Mouse (Mus musculus) left cerebral cortex, adult 9 months (tissue): Measurements from ENCODE around the gene Vdac1.
A peak's percentile ranks its signal among the peaks of the same experiment; 100 is the strongest.
"Not testable (repeated sequence)": the region's sequence is repeated elsewhere in the genome, so short reads cannot be mapped to it uniquely, and the experiment has no call there.

Experiments
- DNase-seq, 2 experiments: peaks; one replicate each; pipeline ENCODE4 v3.0.0; 2022; ENCODE audit warnings: low spot score in 2 of 2

Vdac1 gene

DNA sequence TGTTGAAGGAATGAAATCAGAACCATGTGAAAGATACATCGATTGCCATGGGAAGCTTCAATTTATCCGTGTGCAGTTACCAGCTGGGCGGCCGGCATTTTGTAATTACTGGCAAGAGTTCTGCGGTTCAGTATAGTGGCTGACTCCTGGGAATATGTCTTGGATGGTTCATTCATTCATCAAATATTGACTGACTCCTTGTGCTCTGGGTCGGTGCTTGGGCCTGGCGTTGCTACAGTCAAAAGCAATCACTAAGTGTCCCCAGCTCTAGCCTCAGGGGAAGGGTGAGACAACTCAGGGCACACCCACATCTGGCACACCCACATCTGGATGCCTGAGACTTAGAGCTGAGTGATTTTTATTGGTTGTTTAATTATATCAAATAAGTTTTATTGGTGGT lies 13.2 kb downstream of the Vdac1 start:
- no peak for DNase-seq

DNA sequence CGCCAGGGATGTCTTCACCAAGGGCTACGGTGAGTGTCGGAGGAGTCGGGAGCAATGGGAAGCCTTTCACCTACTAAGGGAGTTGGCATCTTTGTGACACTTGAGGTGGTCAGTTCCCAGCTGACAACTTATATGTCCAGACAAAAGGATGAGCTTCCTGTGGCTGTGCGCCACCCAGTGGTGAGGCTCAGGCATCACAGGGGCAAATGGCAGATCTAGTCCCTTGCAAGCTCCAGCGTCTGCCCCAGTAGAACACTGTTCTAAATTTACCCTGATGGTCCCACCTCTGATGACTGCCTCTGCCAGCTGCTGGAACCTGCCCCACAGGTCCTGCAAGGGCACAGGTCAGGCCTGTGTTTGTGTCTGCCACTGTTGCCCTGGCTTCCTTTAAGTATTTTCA lies 13.7 kb downstream of the Vdac1 start:
- no peak for DNase-seq

DNA sequence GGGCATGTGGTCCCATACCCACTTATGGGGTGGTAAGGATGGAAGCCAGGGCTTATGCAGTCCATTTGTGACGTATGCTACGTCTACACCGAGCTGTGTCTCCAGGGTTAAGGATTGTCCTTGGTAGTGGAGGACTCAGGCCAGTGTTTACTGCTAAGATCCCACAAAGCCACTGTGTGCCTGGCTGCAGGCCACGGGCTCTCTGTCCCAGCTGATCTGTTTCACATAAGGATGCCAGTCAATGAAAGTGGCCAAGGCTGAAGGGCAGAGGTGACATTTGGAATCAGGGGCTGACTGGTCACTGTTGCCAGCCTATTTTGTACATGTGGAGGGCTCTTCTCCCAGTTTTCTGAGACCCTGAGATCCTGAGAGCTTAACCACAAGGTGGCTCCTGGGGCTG lies 16.9 kb downstream of the Vdac1 start:
- DNase-seq, result no peak

DNA sequence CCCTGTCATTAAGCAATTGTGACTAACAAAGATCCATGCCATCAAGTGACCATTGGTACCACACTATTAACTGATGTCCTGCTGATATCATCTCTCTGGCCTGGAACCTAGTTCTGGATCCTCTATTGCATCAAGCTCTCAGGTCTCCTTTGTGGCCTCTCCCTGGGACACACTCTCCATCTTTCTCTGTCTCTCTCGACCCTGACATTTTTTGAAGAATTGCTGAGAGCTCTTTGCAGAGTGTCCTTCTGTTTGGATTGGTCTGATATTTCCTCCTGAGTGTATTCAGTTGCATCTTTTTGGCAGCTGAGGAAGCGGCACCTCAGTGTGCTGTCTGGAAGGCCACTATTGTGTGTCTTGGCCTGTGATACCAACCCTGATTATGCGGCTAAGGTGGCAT lies 18.6 kb downstream of the Vdac1 start:
- no peak for DNase-seq

DNA sequence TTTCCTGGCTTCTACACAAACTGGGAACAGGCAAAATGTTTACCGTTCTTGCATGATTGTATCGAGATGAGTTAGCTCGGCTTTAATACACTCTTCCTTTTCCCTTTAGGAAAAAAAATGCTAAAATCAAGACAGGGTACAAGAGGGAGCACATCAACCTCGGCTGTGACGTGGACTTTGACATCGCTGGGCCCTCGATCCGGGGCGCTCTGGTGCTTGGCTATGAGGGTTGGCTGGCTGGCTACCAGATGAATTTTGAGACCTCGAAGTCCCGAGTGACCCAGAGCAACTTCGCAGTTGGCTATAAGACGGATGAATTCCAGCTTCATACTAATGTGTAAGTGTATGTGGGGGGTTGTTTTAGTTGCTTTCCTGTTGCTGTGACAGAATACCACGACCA lies 23.1 kb downstream of the Vdac1 start:
- DNase-seq, result no peak

DNA sequence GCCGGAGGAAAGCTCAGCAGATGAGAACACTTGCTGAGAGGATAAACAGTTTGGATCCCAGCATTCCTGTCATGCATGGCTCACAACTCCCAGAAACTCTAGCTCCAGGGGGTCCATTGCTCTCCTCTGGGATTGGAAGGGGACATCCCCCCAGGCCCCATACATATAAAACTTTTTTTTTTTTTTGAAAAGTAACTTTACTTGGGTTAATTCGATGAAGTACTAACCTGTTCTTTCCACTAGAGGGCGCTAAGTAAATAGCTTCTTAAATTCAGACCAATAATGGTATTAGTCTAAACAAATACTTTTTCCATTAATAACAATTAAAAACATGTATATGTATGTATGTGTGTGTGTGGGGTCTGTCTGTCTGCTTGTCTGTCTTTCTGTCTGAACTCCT lies 24.0 kb downstream of the Vdac1 start:
- no peak for DNase-seq

DNA sequence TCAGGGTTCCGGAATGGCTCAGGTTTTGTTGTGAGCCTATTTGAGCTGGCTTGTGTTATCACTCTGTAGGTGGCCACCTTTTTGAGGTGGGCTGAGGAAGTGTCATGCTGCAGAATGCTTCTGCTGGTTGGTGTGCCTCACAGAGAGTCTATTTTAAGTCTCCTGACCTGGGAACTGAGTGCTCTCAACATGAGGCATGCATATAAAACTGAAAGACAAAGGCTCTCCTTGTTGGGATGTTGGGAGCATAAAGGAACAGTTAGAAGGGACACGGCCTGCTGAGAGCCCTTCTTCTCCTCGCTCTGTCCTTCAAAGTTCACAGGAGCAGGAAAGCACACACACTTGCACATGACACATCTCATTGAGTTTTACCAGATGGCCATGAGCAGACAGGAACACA lies 26.2 kb downstream of the Vdac1 start:
- DNase-seq, result no peak

DNA sequence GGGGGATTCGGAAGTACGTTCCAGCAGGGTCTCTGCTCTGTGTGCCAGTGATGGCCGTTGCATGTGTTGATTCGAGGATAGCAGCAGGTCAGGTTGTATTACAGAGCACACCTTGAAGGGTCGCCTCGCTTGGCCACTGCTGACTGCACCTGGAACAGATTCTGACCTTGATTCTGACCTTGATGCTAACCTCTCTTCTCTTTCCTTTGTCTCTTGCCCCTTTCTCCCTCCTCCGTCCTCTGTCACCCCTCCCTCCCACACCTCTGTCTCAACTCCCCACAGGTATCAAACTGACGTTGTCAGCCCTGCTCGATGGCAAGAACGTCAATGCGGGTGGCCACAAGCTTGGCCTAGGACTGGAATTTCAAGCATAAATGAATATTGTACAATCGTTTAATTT lies 27.5 kb downstream of the Vdac1 start:
- DNase-seq, result no peak

DNA sequence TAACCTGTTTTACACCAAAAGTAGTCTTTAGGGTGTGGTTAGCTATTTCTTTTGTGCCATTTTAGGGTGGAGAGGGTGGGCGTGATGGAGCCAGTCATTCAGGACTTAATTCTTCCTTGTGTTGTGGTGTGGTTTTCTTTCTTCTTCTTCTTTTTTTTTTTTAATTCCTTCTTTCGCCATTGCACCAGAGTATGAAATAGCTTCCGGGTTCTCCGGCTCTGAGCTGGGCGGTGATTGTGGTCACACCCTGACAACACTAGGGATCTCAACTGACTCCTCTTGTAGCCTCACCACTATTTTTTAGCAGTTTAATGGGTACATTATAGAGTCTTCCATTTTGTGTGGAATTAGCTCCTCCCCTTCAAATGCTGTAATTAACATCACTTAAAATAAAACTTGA lies 28.3 kb downstream of the Vdac1 start:
- not testable (repeated sequence) for DNase-seq

DNA sequence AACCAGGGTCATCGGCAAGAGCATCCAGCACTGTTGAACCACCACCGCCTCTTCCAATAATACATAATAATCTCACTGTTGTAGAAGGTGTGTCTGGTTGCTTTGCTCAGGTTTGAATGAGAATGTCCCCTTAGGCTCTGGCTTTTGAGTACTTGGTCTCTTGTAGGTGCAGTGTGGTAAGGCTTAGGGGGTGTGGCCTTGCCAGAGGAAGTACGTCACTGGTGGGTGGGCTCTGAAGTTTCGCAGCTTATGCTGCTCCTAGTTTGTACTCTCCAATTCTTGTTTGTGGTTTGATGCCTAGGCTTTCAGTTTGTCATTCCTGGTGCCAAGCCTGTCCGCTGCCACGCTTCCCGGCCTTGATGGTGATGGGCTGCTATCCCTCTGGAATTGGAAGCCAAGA lies 29.3 kb downstream of the Vdac1 start:
- DNase-seq, result no peak

DNA sequence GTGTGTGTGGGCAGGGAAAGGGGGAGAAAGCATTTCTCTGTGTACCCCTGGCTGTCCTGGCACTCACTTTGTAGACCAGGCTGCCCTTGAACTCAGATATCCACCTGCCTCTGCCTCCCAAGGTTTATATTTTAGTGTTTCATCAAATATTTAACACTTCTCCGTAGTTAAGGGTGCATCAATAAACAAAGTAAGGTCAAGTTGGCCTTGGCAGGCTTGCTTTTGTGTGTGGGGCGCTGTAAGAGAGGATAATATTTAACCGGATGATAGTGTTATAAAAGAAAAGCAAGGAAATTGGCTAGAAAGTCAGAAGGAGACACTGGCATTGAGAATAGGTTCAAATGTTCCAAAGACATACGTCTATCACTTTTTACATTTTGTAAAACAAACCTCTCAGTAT lies 33.8 kb downstream of the Vdac1 start:
- no peak for DNase-seq

DNA sequence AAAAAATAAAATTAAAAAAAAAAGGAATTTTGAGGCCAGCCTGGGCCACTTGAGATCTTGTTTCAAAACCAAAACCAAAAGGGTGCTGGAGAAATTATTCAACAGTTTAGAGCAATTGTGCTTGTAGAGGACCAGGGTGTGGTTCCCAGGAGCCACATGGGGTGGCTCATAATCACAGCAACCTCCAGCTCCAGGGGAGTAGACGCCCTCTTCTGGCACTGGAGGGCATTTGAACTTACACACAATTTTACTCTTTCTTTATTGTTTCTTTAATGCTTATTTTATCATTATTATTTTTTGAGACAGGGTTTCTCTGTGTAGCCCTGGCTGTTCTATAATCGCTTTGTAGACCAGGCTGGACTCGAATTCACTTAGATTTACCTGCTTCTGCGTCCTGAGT lies 34.7 kb downstream of the Vdac1 start:
- DNase-seq, result no peak

DNA sequence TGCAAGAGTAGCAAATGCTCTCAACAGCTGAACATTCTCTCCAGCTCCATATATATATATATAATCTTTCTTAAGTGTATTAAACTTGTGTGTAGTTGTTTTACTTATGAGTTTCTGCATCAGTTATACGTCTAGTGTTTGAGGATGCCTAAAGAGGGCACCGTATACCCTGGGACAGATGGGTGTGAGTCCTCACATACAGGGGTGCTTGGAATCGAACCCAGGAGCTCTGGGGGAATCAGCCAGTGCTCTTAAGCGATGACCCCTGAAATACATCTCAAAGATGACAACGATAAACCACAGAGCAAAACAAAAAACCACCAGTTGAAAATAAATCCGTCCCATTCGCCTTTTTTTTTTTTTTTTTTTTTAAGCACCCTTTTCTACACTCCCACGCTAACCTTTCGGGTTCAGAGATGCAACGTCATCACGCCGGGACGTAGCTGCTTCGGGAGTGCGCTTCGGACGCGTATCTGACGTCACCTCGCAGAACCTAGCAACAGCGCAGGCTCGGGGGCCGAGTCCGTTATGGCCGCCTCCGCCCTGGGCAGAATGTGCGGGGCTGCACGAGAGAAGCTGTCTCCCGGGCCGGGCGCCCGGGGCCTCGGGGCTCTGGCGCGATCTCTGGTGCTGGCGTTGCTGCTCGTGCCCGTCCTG lies 35.4 kb downstream of the Vdac1 start, which contains the start of gene 9530068E07Rik:
TSS of gene 9530068E07Rik (plus strand) at position 489 of the 657 bp plus-strand sequence.
- DNase-seq, result peak; percentile 80 to 92

DNA sequence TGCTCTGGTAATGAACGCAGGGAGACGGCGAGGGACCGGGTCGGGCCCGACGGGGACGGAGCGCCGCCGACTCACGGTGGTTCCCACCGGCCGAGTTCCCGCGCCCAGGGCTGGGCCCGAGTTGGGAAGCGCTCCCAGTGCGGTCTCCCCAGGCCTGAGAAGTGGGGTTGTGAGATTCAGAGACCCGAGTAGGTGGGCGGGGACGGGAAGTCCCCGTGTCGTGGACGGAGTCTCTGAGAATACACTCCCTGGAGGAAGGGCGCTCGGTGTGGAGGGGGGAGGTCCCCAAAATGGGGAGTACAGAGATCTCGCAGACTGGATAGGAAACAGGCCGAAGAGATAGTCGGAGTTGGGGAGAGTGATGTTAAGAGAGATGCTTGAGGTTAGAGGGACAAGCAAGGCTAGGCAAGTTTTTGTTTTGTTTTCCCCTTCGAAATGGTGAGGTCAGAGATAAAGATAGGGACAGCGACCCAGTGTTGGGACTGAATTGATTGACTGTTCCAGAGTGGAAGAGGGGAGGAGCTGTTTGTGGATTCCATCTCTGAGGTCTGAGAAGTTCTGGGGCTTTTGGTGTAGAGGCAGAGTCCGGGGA lies 36.0 kb downstream of the Vdac1 start:
- no peak for DNase-seq

DNA sequence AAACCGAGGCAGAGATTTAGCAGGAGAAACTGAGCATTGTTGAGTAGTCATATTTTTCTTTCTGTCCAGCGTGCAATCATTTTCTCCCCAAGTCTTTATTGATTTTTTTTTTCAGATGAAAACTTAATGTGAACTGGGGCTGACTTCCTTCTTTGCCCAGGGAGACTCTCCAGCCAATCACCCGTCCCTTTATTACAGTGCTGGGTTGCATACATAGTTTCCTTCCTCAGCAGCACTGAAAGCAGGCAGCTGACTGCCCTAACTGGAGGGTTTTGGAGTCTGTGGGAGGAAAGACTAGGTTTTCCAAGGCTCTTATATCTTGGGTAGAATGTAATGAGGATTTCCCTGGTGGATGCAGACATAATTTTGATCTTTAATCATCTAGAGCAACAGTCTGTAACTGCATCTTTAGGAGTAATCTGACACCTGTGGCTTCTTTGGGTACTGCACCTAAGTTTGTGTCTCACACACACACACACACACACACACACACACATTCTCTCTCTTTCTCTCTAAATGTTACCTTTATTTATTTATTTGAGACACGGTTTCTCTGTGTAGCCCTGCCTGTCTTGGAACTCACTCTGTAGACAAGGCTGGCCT lies 36.8 kb downstream of the Vdac1 start:
- DNase-seq, result no peak

DNA sequence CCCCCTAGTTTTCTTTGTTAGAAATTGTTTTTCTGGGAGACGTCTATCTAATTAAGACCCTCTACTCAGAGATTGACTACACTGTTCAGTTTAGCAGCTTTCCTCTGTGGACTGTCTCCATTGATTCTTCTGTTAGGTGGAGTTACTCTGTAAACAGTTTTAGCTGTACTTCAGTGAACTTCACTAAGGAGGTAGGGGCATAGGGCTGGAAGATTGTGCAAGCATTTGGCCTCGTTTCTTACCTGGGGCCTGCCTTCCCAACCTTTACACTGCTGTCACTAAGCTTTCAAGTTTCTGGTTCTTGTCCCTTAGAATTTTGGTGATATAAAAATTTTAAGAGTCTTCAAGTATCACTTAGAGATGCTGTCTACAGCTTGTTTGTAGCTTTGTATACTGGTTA lies 40.8 kb downstream of the Vdac1 start:
- DNase-seq, result no peak

DNA sequence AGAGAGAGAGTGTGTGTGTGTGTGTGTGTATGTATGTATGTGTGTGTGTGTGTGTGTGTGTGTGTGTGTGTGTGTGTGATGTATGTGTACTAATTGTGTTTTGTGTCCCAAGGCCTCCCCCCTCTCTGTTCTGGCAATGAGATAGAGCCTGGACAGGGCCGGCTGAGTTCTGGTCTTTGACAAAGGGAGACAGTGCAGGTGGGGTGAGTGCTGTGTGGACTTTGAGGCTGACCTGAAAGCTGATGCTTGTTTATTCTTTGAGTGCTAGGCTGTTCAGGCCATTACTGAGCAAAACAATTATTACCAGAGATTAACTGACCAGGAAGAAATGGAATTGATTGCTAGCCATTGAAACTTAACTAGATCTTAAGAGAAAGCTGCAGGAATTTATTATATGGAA lies 41.9 kb downstream of the Vdac1 start:
- no peak for DNase-seq

DNA sequence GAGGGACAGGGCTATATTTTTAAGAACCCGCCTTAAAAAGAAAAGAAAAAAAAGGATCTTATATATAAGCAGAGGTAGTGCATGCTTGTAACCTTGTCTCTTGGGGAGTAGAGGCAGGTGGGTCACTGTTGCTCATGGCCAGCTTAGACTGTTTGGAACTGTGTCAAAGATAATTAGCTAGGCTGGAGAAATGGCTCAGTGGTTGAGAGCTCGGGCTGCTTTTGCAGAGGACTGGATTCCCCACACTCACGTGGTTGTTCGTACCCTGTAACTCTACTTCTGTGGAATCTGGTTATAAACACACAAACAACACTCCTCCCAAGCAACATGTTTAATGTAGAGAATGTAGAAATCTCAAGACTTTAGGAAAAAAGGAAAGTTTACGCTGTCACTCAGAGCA lies 43.5 kb downstream of the Vdac1 start:
- no peak for DNase-seq

DNA sequence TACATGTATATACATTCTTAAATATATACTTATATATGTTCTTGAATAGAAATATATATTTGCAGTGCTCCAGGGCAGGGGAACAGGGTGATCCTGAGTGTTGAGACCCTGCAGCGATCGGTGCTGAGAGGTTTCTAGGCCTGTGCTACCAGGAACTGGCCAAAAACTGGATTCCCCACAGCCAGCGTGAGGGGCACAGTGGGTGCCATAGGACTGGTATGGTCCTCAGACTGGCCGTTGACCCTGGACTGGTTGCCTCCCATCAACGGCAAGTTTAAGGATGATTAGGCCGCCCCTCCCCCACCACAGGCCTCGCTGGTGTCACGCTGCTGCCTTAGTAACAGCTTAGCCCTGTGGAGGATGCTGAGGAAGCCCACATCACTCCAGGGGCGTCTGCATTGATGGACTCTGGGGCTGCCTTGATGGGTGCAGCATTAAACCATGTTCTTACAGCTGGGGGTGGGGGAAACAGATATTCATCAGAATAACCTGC lies 44.6 kb downstream of the Vdac1 start:
- DNase-seq, result no peak

DNA sequence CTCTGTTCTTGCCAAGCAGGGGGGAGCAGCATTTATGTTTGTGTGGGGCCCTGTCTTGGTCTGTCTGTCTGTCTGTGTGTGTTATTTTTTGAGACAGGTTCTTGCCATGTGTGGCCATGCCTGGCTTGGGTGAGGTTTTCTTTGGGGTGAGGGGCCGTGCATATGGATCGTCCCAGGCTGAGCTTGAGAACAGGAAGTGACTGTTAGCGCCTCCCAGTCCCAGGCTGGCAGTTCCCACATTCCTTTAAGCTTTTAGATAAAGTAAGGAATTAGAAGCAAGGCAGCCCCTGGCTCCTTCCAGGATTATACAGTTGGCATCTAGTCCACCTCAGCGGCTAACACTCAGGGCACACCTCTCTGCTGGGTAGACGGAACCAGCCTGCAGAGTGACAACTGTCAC lies 48.7 kb downstream of the Vdac1 start:
- no peak for DNase-seq

DNA sequence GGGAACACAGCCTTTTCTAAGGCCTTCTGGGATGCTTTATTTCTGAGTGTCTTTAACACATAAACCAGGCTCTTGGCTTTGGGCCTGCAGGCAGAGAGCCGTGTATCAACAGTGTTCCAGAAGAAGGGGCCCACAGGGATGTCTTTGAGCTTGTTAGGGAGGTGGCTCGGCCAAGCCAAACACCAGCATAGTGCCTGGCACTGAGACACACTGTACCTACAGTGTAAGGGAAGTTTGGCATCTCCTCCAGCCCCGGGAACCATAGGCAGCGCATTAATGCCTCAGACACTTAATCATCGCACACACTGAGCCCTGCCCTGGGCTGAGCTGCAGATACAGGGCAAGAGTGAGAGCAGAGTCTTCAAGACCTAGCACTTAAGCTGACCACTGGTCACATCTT lies 57.7 kb downstream of the Vdac1 start:
- DNase-seq, result no peak

DNA sequence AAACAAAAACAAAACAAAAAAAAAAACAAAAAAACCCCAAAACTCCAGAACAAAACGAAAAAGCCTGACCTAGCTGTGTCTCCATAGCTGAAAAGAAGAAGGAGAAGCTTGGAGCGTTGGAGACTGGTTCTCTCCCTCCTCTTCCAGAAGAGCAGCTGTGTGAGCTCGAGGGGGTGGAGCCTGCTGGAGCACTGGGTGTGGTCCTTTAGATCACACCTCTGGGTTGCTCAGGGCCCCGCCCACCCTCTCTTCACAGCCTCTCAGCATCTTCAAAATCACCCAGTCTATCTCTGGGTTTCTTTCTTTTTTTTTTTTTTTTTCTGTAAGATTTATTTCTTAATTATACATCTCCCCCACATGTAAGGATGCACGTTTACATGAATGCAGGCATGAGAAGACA lies 58.6 kb downstream of the Vdac1 start:
- DNase-seq, result no peak

DNA sequence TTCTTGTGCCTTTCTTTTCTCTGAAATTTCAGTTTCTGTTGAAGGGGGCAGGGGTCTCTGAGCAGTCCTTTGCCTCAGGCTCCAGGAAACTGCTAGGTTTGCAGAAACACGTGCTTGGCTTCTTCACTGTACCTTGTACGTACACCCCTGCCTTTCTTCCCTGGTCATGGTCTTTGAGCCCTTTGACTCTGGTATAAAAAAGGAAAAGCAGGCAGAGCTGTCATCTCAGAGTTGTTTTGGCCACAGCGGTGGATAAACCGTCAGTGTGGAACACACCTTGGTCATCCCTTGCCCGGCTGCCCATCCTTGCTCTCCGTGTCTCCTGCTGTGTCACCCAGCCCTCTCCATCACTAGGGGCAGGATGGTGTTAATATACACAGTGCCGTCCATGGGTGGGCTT lies 59.2 kb downstream of the Vdac1 start:
- no peak for DNase-seq
